Mouse (Mus musculus) retina, embryonic 14.5 days (tissue): ENCODE measurements at regions not wholly inside any gene's neighbourhood (a gene's known extent, or its start where the extent isn't known, plus 50 kb on each side); places are given as distances from the start of the nearest gene placed in this dataset.

ENCODE experiments used
- DNase-seq: peaks from one replicate; pipeline ENCODE4 v3.0.0-alpha.2; 2015; ENCODE audit warnings: low spot score

DNA sequence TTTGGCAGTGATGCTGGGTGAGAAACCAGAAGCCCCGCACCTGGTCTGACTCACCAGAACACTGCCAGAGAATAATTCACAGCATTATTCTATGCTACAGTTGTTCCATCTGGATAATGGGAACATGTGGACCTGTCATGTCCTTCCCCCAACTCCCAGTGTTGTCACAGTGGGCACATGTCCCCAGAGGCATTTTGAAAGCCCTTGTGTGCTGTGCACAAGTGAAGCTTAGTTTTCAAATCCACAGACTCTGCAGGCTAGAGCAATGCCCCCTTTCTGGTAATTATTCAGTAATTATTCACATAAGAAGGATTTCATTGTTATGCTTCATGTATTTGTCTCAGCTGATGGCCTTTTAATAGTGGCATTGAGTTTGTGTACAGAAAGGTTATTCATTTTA lies 146.7 kb downstream of the Slc4a3 start:
- no peak for DNase-seq

DNA sequence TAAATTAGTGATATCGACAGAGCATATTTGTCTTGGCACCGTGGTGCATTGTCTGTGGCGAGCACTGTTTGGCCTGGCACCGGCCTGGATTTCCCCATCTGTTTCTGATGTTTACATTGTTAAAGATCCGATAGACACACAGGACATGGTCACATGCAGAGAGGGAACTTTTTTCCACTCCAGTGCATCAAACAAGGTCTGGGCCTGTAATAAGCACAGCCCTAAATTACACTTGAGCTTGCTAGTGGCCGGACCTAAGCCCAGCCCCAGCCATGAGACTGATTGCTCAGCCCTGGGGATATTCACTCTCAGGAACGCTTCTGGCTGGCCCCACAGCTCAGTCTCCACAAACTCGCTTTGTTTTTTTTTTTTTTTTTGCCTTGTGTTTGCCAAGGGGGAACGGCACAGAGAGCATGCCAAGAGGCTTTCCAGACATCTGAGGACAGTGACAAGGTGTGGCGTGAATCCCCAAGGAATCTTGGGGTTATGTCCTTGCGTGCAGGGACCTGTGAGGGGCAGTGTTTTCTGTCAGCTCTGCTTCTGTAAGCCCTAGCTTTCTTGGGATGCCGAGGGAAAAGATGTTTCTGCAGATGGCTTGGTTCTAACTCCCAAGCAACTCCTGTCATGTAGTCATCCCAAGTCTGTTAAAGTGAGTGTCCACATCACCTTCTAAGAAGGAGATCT lies 147.3 kb downstream of the Slc4a3 start:
- peak; percentile 80 for DNase-seq

DNA sequence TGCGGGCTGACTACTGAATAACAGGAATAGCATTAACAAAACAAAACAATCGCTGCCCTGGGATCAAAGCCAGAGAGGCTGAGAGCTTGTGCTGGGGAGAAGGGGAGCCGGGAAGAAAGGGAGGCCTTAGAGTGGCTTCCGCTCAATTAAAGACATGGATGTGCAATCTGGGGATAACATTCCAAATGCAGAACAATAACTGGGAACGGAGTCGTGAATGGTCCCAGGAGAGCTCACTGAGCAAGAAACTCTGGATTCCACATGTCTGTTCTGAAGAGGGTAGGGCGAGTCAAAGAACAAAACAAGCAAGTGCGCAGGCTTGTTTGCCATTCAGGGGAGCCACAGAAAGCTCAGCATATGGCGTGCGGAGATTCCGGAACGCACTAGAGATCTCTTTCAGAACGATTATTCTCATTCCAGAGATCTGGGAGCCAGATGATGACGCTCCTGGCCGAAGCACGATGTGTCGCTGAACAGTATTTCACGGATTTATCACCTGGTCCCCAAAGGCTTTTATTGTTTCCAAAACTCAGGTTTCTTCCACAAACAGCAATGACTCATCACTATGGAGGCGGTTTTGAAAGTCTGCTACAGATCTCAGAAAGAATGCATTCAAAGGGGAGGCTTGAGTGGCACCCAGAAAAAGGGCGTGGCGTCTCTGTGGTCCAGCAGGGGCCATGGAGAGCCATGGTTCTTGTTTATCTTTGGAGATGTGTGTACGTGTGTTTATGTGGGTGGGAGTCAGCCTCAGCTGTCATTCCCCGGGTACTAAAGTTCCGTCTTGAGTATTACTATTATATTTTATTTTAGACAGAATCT lies 159.0 kb downstream of the Slc4a3 start:
- peak; percentile 17 for DNase-seq

DNA sequence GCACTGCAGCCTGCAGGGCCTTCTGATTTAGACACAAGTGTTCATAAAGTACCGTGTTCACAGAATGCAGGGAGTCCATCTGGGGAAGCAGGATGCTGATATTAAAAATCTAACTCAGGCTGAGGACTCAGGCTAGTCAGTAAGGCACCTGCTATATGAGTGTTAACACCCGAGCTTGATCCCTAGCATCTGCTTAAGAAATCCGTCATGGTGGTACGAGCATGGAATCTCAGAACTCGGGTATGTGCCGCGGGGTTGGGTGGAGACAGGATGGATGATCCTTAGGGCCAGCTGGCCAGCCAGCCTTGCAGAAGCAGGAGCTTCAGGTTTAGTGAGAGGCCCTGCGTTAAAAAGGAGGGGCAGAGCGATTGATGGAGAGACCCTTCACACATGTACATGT lies 160.1 kb downstream of the Slc4a3 start:
- DNase-seq, result no peak

DNA sequence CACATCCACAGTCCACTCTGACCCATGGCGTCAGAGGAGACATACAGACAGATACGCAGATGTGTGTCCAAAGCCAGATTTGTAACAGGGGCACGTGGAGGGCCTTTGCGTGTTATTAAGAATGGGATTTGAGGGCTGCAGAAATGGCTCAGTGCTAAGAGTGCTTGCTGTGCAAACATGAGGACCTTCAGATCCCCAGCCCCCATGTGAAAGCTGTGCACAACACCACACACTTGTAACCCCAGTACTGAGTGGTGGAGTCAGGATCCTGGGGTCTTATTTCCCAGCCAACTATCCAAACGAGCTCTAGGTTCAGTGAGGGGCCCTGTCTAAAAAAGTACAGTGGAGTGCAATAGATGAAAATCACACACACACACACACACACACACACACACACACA lies 177.4 kb downstream of the Slc4a3 start:
- DNase-seq, result no peak

DNA sequence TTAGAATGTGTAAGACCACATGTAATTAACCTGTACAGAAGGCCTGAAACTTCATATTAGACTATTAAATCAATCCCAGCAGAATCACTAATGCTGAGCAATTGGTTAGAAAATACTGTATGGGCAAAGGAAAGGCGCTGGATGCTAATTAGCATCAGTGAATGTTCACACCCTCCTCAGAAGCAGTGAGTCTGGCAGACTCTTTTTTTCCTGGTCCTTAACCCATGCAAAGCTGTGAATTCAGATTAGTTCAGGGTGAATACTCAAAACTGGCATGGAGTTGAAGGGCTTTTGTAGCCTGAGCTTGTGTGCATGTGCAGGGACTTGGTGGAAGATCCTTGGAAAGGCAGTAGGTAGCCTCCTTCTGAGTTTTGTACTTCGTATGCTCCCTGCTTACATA lies 179.3 kb downstream of the Slc4a3 start:
- no peak for DNase-seq

DNA sequence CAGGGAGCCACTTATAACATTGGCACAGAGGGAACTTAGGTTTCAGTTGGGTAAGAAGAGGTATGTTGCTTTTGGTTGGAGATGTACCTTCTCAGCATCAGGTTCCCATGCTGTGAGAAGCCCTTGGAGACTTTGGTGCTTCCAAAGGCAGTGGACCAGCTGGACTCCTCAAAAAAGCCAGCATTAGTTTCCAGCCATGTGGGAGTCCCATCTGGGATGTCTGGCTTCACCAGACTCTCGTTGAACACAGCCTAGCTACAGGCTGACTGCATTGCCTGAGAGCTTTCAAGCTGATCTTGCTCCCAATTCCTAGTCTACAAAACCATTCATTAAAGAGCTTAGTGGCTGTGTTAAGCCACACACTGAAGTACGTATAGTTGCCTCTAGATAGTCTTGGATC lies 182.8 kb downstream of the Slc4a3 start:
- DNase-seq, result no peak

DNA sequence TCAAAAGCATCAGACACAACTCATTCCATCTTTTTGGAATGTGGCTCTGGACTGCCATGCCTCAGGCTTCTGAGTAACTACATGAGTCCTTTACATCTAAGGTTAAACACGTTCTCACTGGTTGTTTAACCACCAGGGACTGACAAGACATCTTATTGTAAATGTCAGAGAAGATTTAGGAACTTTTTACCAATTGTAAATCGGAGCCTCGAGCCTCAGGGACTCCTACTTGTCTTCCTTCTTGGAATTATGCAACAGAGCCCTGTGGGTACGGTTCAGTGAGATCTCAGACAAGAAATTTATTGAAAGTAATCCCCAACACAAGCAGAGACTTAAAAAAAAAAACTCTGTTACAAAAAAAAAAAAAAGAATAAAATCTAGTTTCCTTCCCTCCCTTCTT lies 187.7 kb downstream of the Slc4a3 start:
- no peak for DNase-seq

DNA sequence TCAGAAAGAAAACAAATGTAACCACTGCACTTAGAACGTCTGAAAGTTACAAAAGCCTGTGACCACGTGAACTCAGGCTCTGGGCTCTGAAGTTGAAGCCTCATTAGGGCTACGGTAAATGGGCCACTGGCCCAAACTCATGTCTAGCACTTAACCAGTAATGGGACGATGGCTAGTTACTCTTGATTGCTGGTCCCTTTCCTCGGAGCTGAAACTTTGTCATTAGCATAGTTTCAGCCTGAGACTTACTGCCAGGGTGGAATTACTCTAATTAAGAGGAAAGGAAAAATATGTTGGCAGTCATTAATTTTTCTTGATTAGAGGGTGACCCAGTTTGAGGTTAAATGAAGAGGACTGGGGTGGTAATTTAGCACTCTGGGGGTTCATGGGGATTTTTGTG lies 192.6 kb downstream of the Slc4a3 start:
- DNase-seq, result peak; percentile 34

DNA sequence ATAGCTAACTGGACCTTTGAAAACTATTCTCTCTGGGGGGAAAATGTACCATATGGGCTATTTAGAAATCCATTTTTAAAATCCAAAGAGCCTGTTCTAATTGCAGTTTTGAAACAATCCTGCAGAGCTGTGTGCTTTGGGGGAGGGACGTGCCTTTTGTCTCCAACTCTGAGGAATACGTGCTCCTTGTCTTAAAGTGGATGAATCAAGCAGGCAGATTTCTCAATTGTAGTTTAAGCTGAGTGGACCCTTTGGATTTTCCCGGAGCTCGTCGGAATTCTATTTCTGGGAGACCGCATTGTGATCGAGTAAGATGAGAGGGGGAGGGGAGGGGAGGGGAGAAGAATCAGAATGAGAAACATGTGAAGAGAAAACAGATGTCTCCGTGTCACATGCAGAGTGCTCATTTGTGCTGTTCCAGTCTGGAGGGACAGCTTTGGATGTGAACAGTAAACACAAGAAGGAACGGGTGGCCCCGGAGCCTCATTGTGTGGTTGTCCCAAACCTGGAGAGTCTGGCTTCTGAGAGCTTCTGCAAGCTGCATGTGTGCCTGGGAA lies 203.7 kb downstream of the Slc4a3 start:
- DNase-seq, result no peak

DNA sequence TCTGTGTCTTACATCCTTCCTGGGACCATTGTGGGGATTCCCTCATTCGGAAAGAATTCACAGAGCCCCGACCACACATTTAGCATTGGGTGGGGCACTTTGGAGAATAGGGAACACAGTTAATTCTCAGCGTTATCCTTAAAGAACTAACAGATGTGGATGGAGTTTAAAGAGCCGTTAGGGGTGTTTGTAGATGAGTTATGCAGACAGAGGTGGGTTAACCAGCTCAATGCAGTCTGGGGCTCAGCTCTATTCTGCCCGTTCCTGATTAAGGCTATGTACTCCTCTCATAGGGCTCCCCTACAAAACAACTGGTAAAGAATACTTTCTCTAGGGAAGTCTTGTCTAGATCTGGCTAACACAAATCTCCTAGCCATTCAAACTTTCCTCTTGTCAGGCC lies 226.1 kb downstream of the Slc4a3 start:
- DNase-seq, result no peak

DNA sequence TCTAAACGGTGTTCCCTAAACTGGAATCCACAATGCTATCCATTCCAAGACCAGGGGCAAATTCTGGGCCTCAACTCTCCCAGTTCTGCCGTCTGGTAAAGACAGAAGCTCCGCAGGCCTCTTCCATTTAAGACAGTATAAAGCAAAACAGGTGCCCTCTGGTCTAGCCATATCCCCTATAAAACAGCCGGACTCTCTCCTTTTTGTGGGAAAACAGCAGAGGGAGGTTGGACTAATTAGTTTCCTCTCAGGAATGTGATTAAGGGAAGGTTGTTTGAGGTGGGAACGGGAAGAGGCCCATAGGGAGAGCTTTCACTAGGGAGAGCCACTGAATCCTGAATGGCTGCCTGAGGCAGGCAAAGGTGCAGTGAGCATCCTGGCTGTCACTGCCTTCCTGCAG lies 226.9 kb downstream of the Slc4a3 start:
- no peak for DNase-seq

DNA sequence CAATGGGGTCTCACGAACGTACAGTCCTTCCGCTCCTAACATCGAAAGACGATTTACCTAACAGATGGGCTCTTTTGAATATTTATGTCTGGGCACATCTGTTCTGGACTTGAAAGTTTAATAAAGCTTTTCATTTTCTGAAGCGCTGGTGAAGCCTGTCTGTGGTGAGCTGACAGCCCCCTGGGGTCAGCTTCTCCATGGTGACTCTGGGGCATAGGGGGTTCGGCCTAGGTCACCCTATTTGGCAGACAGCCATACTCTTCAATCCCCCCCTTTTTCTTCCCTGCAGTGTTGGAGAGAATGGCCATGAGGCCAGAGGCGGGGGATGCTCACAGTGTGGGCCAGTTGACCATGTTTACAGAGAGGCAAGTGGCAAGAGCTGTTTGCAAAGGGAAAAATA lies 232.8 kb downstream of the Slc4a3 start:
- no peak for DNase-seq

DNA sequence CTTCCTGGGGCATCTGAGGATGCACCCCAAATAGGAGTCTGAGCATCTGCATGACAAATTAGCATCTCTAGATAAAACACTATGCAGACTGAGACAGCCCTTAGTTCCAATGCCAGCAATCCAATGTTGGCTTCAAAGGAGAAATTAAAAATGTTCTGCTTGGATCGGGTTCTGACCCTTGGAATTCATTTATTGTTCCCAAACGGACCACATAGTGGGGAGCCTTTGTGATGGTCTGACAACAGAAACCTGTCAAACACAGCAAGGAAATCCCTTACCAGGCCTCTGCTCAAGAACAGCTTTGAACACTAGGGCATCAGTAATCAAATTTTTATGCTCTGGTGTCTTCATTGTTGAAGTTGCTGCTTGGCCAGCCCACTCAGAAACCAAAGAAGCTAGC lies 237.1 kb downstream of the Slc4a3 start:
- DNase-seq, result peak; percentile 53

DNA sequence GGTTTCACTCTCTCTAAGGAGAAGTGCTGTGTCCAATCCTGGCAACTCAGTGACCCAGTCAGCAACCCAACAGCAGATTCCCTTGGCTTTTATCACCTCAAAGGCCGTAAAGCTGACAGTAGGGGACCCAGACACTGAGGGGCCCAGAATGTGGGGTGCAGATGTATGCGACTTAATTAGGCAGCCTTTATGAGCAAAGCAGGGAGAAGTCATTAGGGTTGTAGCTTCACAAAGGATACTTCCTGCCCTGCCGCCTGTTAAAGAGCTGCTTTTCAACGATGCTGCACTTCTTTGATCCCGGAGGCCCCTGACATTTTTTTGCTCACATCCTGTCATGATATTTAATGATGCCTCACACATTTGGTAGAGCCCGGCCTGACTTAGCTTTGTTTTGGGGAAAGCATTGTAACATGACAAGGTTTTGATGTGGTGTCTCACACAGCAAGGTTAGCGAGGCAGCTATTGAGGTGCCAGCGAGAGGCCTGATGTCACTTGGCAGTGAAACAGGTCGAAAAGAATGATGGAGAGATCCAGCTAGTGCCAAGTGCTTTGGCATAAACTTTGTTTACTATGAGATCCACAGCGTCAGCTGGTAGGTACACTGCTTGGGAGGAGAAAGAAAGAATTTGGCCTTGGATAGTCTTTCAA lies 240.2 kb downstream of the Slc4a3 start:
- DNase-seq, result no peak

DNA sequence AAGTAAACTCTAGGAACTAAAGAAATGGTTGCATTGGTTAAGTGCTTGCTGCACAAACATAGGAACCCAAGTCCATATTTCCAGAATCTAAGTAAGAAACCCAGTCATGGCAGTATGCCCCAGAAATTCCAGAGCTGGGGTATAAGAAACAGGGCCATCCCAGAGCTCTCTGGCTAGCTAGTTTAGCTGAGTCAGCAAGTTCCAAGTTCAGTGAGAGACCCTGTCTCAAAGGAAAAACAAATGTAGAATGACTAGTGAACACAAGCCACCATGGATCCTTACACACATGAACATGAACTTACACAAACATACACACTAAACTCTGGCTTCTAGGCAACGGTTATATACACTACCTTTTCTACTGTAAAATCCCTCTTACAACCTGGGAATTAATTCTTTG lies 245.4 kb downstream of the Slc4a3 start:
- DNase-seq, result no peak

DNA sequence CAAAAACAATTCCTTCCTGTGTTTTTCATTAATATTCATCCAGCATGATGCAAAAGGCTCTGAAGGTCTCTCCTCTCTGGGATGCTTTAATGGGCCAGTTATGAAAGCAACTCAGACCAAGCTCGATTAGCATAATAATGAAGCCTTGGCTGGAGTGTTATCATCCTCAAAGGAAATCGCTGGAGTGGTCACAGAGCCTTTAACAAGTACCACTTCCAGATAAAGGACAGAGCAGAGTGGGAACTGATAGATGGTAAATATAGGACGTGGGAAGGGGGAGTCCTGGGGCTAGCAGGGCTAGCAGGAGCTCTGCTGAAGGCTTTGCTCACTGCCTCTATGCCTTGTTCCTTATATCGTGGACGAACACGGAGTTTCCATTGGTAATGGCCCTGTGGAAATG lies 251.7 kb downstream of the Slc4a3 start:
- peak; percentile 31 for DNase-seq

DNA sequence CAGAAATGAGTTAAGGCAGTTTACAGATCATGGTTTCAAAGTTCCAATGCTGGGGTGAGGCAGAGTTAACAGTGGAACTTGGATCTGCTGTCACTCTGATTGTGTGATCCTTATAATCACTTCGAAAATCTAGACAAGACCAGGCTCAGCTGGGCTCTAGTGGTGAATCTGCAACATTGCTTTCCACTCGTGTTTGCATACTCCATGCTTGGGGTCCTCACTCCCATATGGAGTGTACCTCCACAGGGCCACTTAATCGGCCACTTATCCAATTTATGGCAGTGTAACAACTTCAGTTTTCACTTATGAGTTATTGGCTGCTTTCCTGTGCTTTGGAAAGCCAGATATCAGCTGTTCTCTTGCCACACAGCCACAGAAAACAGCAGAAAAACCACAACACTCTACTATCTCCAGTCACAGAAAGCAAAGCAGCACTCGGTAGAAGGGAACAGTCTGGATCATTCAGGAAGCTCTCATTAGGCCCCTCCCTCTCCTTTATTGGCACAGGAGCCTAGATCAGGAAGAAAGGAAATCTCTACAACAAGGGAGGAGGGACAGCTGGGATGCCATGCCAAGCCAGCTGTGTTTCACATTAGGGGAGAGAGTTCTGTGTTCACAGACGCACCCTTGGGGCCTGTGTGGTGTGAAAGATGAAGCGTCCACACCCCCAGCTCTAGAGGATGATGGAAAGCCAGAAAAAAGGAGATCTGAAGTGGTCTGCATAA lies 252.5 kb downstream of the Slc4a3 start:
- DNase-seq, result no peak

DNA sequence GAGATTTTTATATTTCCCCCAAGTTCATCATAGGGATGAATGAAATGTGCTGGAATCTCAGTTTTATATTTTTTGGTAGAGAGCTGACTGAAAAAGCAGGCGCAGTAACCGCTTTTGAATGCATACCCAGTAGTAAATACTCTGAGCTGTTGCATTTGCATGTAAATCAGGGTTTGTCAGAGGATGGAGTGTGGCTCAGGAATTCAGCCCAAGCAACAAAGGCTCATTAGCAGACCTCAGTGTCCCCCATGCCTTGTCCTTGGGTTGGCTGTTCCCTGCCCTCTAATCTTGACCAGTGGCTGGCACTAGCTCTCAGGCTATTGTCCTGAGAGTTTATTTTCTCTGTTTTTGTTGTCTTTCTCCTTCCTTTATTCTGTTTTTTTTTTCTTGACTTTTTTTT lies 258.4 kb downstream of the Slc4a3 start:
- no peak for DNase-seq

DNA sequence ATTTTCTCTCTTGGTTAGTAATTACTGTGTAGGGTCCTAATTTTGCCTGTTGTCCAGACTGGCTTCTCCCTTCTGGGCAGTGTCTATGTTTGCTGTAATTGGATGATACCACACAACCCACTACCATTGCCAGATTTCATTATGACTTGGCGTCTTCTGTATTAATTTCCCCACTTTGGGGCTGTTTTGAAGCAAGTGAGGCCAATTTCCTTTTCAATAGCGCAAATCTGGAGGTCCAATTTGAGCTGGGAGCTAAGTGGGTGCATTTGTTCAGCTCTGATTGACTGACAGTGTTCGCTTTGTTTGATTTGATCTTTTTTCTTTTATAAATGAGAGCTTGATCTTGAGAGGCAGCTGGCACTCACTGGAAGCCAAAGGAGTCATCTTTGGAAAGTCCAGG lies 266.4 kb downstream of the Slc4a3 start:
- no peak for DNase-seq

DNA sequence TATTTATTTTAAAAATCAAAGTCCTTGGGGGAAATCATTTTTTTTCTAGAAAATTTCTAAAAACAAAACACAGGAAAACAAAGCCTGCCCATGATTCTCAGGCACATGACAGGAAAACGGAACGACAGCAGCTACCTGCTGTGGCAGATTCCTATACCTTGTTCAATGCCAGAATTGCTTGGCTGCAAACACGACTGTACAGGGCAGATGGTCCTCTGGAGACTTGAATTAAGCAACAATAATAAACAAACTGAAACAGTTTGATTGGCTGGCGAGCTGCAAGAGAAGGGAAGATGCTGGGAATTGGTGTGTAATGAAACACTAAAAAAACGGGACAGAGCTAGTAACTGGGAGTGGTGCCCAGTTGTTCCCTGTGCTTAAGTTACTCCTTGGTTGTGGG lies 280.1 kb downstream of the Slc4a3 start:
- DNase-seq, result no peak

DNA sequence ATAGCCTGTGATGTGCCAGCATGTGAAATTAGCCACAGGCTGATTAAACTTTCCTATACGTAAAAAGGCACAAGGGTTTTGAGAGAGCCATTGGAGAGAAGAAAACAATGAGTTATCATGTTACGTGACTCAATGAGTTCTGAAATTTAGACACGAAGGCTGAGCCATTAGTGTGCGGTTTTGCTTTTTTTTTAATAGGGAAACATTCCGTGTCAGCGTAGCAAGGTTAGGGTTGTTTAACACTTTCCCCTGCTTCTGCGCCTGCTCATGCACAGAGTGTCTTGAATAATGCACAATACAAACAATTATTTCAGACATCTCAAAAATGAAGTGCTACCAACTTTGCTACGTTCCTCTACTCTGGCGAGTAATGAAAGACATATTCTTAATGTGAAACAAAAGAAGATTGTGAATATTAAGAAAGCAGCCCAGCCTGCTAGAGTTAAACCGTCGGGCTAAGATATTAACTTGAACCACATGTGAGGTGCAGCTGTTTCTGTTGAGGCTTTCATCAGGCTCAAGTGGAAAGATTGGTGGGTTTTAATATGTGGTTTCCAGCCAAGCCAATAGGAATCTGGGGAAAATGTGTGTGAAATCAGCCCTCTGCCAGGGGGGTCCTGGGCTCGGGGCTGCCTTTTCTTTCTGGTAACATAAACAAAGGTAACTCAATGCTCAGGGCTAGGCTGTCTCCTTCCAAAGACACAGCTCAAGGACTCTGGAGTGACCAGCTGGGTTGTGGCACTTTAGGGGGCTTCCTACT lies 287.2 kb downstream of the Slc4a3 start:
- no peak for DNase-seq
